Mouse (Mus musculus): ENCODE results near the gene Ets1. TPM values are rescaled to one million over a fixed set of nuclear protein-coding genes. Genes with fewer than 3 reads are reported as not detected.

The Ets1 gene
- total RNA-seq (2014; rRNA removed; ENCODE audit: low replicate concordance) (55.8 and 72.7 TPM in 2 replicates), polyA plus RNA-seq (2015; fragmentation: Nextera tagmentation; extraction: Ambion mirVana) (31.6 and 34.3 TPM in 2 replicates)

DNA sequence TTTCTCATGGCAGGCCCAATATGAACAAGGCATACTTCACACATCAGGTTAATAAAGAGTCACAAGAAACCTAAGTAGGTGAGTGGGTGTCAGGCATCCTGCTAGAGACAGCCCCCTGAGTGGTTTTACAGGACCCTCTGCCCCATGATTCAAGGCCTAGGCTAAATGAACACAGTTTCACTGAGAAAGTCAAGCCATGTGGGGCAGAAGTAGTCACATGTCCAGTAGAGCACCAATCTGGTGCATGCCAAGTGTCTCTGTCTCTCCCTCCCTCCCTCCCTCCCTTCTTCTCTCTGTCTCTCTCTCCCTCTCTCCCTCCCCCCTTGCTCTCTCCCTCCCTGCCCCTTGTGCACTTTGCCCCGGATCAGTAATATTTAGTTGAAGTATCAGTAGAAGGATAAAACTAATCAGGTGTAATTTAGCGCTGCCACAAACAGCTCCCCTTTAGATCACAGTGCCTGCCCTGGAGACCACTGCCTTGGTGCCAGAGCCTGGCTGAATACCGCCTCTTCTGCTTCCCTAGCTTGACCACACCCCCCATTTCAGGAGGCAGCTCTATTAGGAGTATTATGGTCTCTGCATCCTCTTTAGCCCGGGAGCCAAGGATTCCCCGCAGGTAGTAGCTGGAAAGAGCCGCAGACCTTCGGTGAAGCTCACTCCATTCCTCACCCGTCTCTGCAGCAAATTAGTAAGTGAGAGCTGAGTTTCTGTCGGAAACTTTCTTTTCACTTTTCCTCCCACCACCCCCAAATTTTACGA is at the start of gene Ets1:
Ets1 (plus strand) TSS at position 595 of the 759 bp plus-strand sequence.
- ATAC-seq (ENCODE audit: insufficient read depth, low read depth): peak; percentile 49
- Histone ChIP-seq H3K9ac (replicated peaks; ENCODE audit: low read depth, low read length) (no peak within 1 kb of the TSS; the same call in 1 of the 2 replicates), H3K4me1 (ENCODE audit: control insufficient read depth, insufficient read depth) (no peaks in the 10 kb centered on the region), H3K27me3 (ENCODE audit: control insufficient read depth, insufficient read depth, low read length) (0 out of 2 replicates have a peak, but pooled peaks cover 6% of the 10 kb centered on the region), H3K36me3 (replicated peaks; ENCODE audit: control insufficient read depth, insufficient read depth, low read length) (no peaks in the 10 kb centered on the region), H3K4me3 (ENCODE audit: low read depth, low read length) (peak within 1 kb of the TSS; percentile 42), H3K9me3 (replicated peaks; ENCODE audit: control insufficient read depth, low read length) (no peaks in the 10 kb centered on the region), H3K27ac (ENCODE audit: low read depth) (peak within 1 kb of the TSS; percentile 52), H3K4me2 (ENCODE audit: low read depth, low read length) (peak within 1 kb of the TSS; percentile 53)
- peak; percentile 35 for DNase-seq (ENCODE audit: low spot score)
- WGBS: 2% methylated on average over 10 of the region's 10 CpGs
- no peak for TF ChIP-seq CTCF (IDR thresholded peaks at IDR 0.05; ENCODE audit: low read depth)
- no peak for TF ChIP-seq EP300 (IDR thresholded peaks at IDR 0.05; ENCODE audit: low read depth)

DNA sequence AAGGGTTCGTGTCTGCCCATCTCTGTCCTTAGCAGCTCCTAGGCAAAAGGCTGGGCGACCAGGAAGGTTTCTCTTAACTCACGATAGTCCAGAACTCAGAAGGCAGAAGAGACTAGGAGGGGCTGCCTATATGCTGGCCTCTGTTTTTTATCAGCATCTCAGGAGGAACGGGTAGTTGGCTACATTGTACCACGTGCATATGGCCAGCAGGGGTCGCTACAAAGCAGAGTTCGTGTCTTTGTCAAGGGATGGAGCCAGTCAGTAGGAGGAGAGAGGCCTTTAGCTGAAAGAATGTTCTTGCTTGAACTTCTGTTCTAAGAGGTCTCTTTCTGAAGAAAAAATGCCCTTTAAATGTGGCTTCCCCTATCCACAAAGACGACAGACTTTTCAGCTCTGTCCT is 46.1 kb upstream of the Ets1 start:
- DNase-seq (ENCODE audit: low spot score): peak; percentile 83
- H3K9ac ChIP-seq (replicated peaks; ENCODE audit: low read depth, low read length): no peak overlapping the region

GRCm38 (mm10) chr9:32590571-32590970 is 45.5 kb upstream of the Ets1 start:
- Histone ChIP-seq H3K36me3 (replicated peaks; ENCODE audit: control insufficient read depth, insufficient read depth, low read length) (no peaks in the 10 kb centered on the region), H3K27ac (ENCODE audit: low read depth) (no peak overlapping the region), H3K27me3 (ENCODE audit: control insufficient read depth, insufficient read depth, low read length) (no peaks in the 10 kb centered on the region), H3K9me3 (replicated peaks; ENCODE audit: control insufficient read depth, low read length) (no peaks in the 10 kb centered on the region), H3K4me2 (ENCODE audit: low read depth, low read length) (no peak overlapping the region), H3K9ac (replicated peaks; ENCODE audit: low read depth, low read length) (no peak overlapping the region), H3K4me1 (ENCODE audit: control insufficient read depth, insufficient read depth) (peaks cover 4% of the 10 kb centered on the region; the same call in 1 of the 2 replicates), H3K4me3 (ENCODE audit: low read depth, low read length) (no peak overlapping the region)
- DNase-seq (ENCODE audit: low spot score) (no peak), ATAC-seq (ENCODE audit: insufficient read depth, low read depth) (no peak)
- 69% methylated on average over 5 of the region's 5 CpGs for WGBS
- no peak for TF ChIP-seq CTCF (IDR thresholded peaks at IDR 0.05; ENCODE audit: low read depth)
- no peak for TF ChIP-seq EP300 (IDR thresholded peaks at IDR 0.05; ENCODE audit: low read depth)

More for the DNA sequence above, 46.1 kb upstream of the Ets1 start:
- ATAC-seq (ENCODE audit: insufficient read depth, low read depth): no peak
- no peak overlapping the region for H3K27ac ChIP-seq (ENCODE audit: low read depth)
- H3K4me3 ChIP-seq (ENCODE audit: low read depth, low read length): no peak overlapping the region
- 6% methylated on average over 8 of the region's 8 CpGs for WGBS
- TF ChIP-seq EP300 (IDR thresholded peaks at IDR 0.05; ENCODE audit: low read depth): no peak
- TF ChIP-seq CTCF (IDR thresholded peaks at IDR 0.05; ENCODE audit: low read depth): peak; percentile 97
- H3K9me3 ChIP-seq (replicated peaks; ENCODE audit: control insufficient read depth, low read length): no peaks in the 10 kb centered on the region
- H3K27me3 ChIP-seq (ENCODE audit: control insufficient read depth, insufficient read depth, low read length): no peaks in the 10 kb centered on the region
- H3K36me3 ChIP-seq (replicated peaks; ENCODE audit: control insufficient read depth, insufficient read depth, low read length): no peaks in the 10 kb centered on the region
- peaks cover 1% of the 10 kb centered on the region; the same call in 1 of the 2 replicates for H3K4me1 ChIP-seq (ENCODE audit: control insufficient read depth, insufficient read depth)
- H3K4me2 ChIP-seq (ENCODE audit: low read depth, low read length): no peak overlapping the region

- peak overlapping the region; percentile 58 for H3K27ac ChIP-seq (ENCODE audit: low read depth)
- no peaks in the 10 kb centered on the region for H3K9me3 ChIP-seq (replicated peaks; ENCODE audit: control insufficient read depth, low read length)
- peak overlapping the region; percentile 40 for H3K4me2 ChIP-seq (ENCODE audit: low read depth, low read length)
- peaks cover 4% of the 10 kb centered on the region; the same call in 1 of the 2 replicates for H3K4me1 ChIP-seq (ENCODE audit: control insufficient read depth, insufficient read depth)
- no peaks in the 10 kb centered on the region for H3K27me3 ChIP-seq (ENCODE audit: control insufficient read depth, insufficient read depth, low read length)
- peak overlapping the region; percentile 17; the same call in 1 of the 2 replicates for H3K4me3 ChIP-seq (ENCODE audit: low read depth, low read length)
- no peaks in the 10 kb centered on the region for H3K36me3 ChIP-seq (replicated peaks; ENCODE audit: control insufficient read depth, insufficient read depth, low read length)
- TF ChIP-seq EP300 (IDR thresholded peaks at IDR 0.05; ENCODE audit: low read depth) (no peak), CTCF (IDR thresholded peaks at IDR 0.05; ENCODE audit: low read depth) (peak; percentile 95)
- ATAC-seq (ENCODE audit: insufficient read depth, low read depth) (peak; percentile 74), DNase-seq (ENCODE audit: low spot score) (peak; percentile 90)
- 10% methylated on average over 14 of the region's 14 CpGs for WGBS
- H3K9ac ChIP-seq (replicated peaks; ENCODE audit: low read depth, low read length): no peak overlapping the region
These were observed 44.1 kb upstream of the Ets1 start for GRCm38 (mm10) chr9:32591732-32592582.

- Histone ChIP-seq H3K27ac (ENCODE audit: low read depth) (peak overlapping the region; percentile 58; the same call in 1 of the 2 replicates), H3K9ac (replicated peaks; ENCODE audit: low read depth, low read length) (no peak overlapping the region), H3K4me2 (ENCODE audit: low read depth, low read length) (no peak overlapping the region), H3K4me1 (ENCODE audit: control insufficient read depth, insufficient read depth) (peaks cover 4% of the 10 kb centered on the region; the same call in 1 of the 2 replicates), H3K27me3 (ENCODE audit: control insufficient read depth, insufficient read depth, low read length) (no peaks in the 10 kb centered on the region), H3K9me3 (replicated peaks; ENCODE audit: control insufficient read depth, low read length) (no peaks in the 10 kb centered on the region), H3K36me3 (replicated peaks; ENCODE audit: control insufficient read depth, insufficient read depth, low read length) (no peaks in the 10 kb centered on the region), H3K4me3 (ENCODE audit: low read depth, low read length) (no peak overlapping the region)
- DNase-seq (ENCODE audit: low spot score) (no peak), ATAC-seq (ENCODE audit: insufficient read depth, low read depth) (no peak)
- TF ChIP-seq CTCF (IDR thresholded peaks at IDR 0.05; ENCODE audit: low read depth) (no peak), EP300 (IDR thresholded peaks at IDR 0.05; ENCODE audit: low read depth) (no peak)
- WGBS: 42% methylated on average over 2 of the region's 2 CpGs
These were observed 43.5 kb upstream of the Ets1 start for GRCm38 (mm10) chr9:32592583-32592890.
